8 mouse cellular contexts compared by ENCODE assay signal in the genomic region with DNA sequence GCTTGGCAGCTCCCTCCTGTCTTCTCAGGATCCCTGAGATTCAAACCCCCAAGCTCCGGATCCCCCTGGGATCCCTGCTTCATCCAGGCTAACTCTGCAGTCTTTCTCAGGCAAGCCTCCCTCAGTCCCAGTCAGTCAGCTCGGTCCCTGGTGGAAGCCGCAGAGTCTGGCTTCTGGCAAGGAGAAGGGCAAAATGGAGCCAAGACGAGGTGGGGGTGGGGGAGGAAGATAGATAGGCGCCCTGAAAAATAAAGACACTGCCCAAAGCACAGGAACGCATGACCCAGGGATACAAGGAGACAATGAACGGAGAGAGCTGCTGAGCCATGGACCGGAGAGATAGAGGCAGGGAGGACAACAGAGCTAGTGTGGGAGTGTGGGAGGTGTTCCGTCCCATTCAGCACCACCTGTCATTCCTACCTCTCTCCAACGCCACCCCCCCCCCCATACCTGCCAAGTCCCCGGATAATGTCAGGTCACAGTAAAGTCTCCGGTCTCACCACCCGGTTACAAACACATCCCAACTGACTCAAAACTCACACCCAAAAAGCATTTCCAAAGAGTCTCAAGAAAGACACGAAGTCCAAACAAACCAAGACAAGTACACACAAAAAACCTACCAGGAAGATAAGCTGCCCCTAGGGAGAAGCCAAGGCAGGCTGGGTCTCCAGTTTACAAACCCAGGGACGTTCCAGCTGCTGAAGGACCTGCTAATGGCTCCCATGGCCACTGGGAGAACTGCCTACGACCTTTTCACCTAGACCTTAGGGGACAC. TPM values are rescaled to one million over a fixed set of nuclear protein-coding genes. Genes with fewer than 3 reads are reported as not detected.
A peak's percentile ranks its signal among the peaks of the same experiment; 100 is the strongest.
DNase-seq lines count a peak whose midpoint lies in the region; ATAC-seq and TF ChIP-seq lines count a peak whose summit lies in the region.

No protein-coding gene starts in this region.

- intact Hi-C loops in gastrocnemius, postnatal 14 days (cut with DNase I; ENCODE audit: low total_unique reads): no loop called here

- ATAC-seq in forebrain, embryonic 15.5 days (replicated peaks): no peak
- no peak for ATAC-seq in intestine, postnatal 0 days
- ATAC-seq in midbrain, postnatal 0 days (ENCODE audit: low FRiP score): no peak

- peaks cover 80% of the 10 kb centered on the region for H3K4me1 ChIP-seq in forebrain, embryonic 15.5 days
- H3K4me1 ChIP-seq in intestine, postnatal 0 days (replicated peaks; ENCODE audit: control insufficient read depth, insufficient read depth, low read length): peaks cover 26% of the 10 kb centered on the region
- H3K4me1 ChIP-seq in midbrain, postnatal 0 days (ENCODE audit: insufficient read depth, low read length): peaks cover 28% of the 10 kb centered on the region; the same call in 1 of the 2 replicates

- H3K36me3 ChIP-seq in forebrain, embryonic 15.5 days: no peaks in the 10 kb centered on the region
- H3K36me3 ChIP-seq in intestine, postnatal 0 days (ENCODE audit: control insufficient read depth, insufficient read depth): no peaks in the 10 kb centered on the region
- H3K36me3 ChIP-seq in midbrain, postnatal 0 days (ENCODE audit: insufficient read depth, low read length): no peaks in the 10 kb centered on the region

- peak overlapping the region; percentile 89 for H3K4me2 ChIP-seq in forebrain, embryonic 15.5 days (replicated peaks)
- peak overlapping the region; percentile 91 for H3K4me2 ChIP-seq in intestine, postnatal 0 days (replicated peaks; ENCODE audit: low read depth)
- peak overlapping the region; percentile 80 for H3K4me2 ChIP-seq in midbrain, postnatal 0 days (ENCODE audit: low read depth, low read length, poor library complexity, severe bottlenecking)

- TF ChIP-seq CTCF in intestine, postnatal 0 days (IDR thresholded peaks at IDR 0.05; ENCODE audit: low read depth): no peak
- TF ChIP-seq CTCF in midbrain, postnatal 0 days (IDR thresholded peaks at IDR 0.05): no peak

- DNase-seq in adrenal gland, adult 2 months: peak; percentile 38
- DNase-seq in adrenal gland, postnatal 25 days: no peak
- peak; percentile 81 for DNase-seq in NIH3T3 (ENCODE audit: low read depth)
- peak; percentile 66 for DNase-seq in midbrain, postnatal 0 days (ENCODE audit: low spot score)
- no peak for DNase-seq in left cerebral cortex, adult 9 months (ENCODE audit: low spot score in 2 of 2)
- no peak for DNase-seq in gastrocnemius, postnatal 14 days

- under 1% methylated on average over 16 of the region's 16 CpGs for WGBS in forebrain, embryonic 15.5 days
- 2% methylated on average over 16 of the region's 16 CpGs for WGBS in intestine, postnatal 0 days
- WGBS in midbrain, postnatal 0 days: under 1% methylated on average over 16 of the region's 16 CpGs

- H3K27ac ChIP-seq in forebrain, embryonic 15.5 days (replicated peaks): peak overlapping the region; percentile 99
- H3K27ac ChIP-seq in intestine, postnatal 0 days (ENCODE audit: low read depth, low read length): peak overlapping the region; percentile 90
- H3K27ac ChIP-seq in midbrain, postnatal 0 days (ENCODE audit: low read depth, low read length): peak overlapping the region; percentile 98

- peak overlapping the region; percentile 84 for H3K9ac ChIP-seq in forebrain, embryonic 15.5 days (replicated peaks)
- peak overlapping the region; percentile 56 for H3K9ac ChIP-seq in intestine, postnatal 0 days (ENCODE audit: low read depth, low read length)
- H3K9ac ChIP-seq in midbrain, postnatal 0 days (replicated peaks; ENCODE audit: low read length, poor library complexity, severe bottlenecking): peak overlapping the region; percentile 91

- no peaks in the 10 kb centered on the region for H3K9me3 ChIP-seq in forebrain, embryonic 15.5 days
- no peaks in the 10 kb centered on the region for H3K9me3 ChIP-seq in intestine, postnatal 0 days (ENCODE audit: control insufficient read depth)
- H3K9me3 ChIP-seq in midbrain, postnatal 0 days (ENCODE audit: low read length): no peaks in the 10 kb centered on the region

- no peaks in the 10 kb centered on the region for H3K27me3 ChIP-seq in forebrain, embryonic 15.5 days
- no peaks in the 10 kb centered on the region for H3K27me3 ChIP-seq in intestine, postnatal 0 days (replicated peaks; ENCODE audit: control insufficient read depth, insufficient read depth, low read length)
- H3K27me3 ChIP-seq in midbrain, postnatal 0 days (ENCODE audit: insufficient read depth, low read length): no peaks in the 10 kb centered on the region

- H3K4me3 ChIP-seq in forebrain, embryonic 15.5 days: peak overlapping the region; percentile 67
- peak overlapping the region; percentile 59 for H3K4me3 ChIP-seq in intestine, postnatal 0 days (ENCODE audit: low read depth, low read length)
- H3K4me3 ChIP-seq in midbrain, postnatal 0 days (ENCODE audit: low read depth, low read length): peak overlapping the region; percentile 79

RNA-seq across cellular contexts. Expression of gene Ddr1, which starts 3.0 kb away (rescaled TPM):
- 10 to 100 TPM; 30.0 to 58.8 TPM for total RNA-seq in adrenal gland, adult 2 months (2021)
- 58.0 and 61.6 TPM in 2 replicates for polyA plus RNA-seq in adrenal gland, adult 2 months (2012; rRNA removed)
- total RNA-seq in adrenal gland, postnatal 25 days (2021): 41.7 and 54.6 TPM in 2 replicates
- polyA plus RNA-seq in forebrain, embryonic 15.5 days (2015; fragmentation: Nextera tagmentation; extraction: Ambion mirVana): 127 TPM in 2 replicates
- 27.8 and 30.0 TPM in 2 replicates for polyA plus RNA-seq in intestine, postnatal 0 days (2015; fragmentation: Nextera tagmentation; extraction: Ambion mirVana)
- total RNA-seq in midbrain, postnatal 0 days (2014; rRNA removed): 82.8 and 100 TPM in 2 replicates
- 48.5 and 49.3 TPM in 2 replicates for polyA plus RNA-seq in midbrain, postnatal 0 days (2015; fragmentation: Nextera tagmentation; extraction: Ambion mirVana)
- total RNA-seq in gastrocnemius, postnatal 14 days (2021): 10 to 100 TPM; 20.3 to 23.4 TPM

RNA-seq across cellular contexts. Expression of gene Gtf2h4, which starts 27.9 kb away (rescaled TPM):
- 10 to 100 TPM; 18.6 to 25.3 TPM for total RNA-seq in adrenal gland, adult 2 months (2021)
- polyA plus RNA-seq in adrenal gland, adult 2 months (2012; rRNA removed): 22.5 and 23.4 TPM in 2 replicates
- total RNA-seq in adrenal gland, postnatal 25 days (2021): 22.4 and 26.9 TPM in 2 replicates
- polyA plus RNA-seq in forebrain, embryonic 15.5 days (2015; fragmentation: Nextera tagmentation; extraction: Ambion mirVana): 36.1 and 37.8 TPM in 2 replicates
- 16.9 and 18.1 TPM in 2 replicates for polyA plus RNA-seq in intestine, postnatal 0 days (2015; fragmentation: Nextera tagmentation; extraction: Ambion mirVana)
- 20.6 and 27.7 TPM in 2 replicates for total RNA-seq in midbrain, postnatal 0 days (2014; rRNA removed)
- polyA plus RNA-seq in midbrain, postnatal 0 days (2015; fragmentation: Nextera tagmentation; extraction: Ambion mirVana): 17.8 and 18.4 TPM in 2 replicates
- 10 to 100 TPM; 16.1 to 19.4 TPM for total RNA-seq in gastrocnemius, postnatal 14 days (2021)

RNA-seq across cellular contexts. Expression of gene Vars2, which starts 34.0 kb away (rescaled TPM):
- total RNA-seq in adrenal gland, adult 2 months (2021): 10 to 100 TPM; 36.4 to 38.6 TPM
- 75.5 and 77.3 TPM in 2 replicates for polyA plus RNA-seq in adrenal gland, adult 2 months (2012; rRNA removed)
- total RNA-seq in adrenal gland, postnatal 25 days (2021): 41.5 and 65.4 TPM in 2 replicates
- polyA plus RNA-seq in forebrain, embryonic 15.5 days (2015; fragmentation: Nextera tagmentation; extraction: Ambion mirVana): 16.2 and 18.1 TPM in 2 replicates
- polyA plus RNA-seq in intestine, postnatal 0 days (2015; fragmentation: Nextera tagmentation; extraction: Ambion mirVana): 6.0 and 6.3 TPM in 2 replicates
- total RNA-seq in midbrain, postnatal 0 days (2014; rRNA removed): 43.0 and 49.2 TPM in 2 replicates
- polyA plus RNA-seq in midbrain, postnatal 0 days (2015; fragmentation: Nextera tagmentation; extraction: Ambion mirVana): 13.8 and 15.9 TPM in 2 replicates
- 10 to 100 TPM; 15.7 to 16.6 TPM for total RNA-seq in gastrocnemius, postnatal 14 days (2021)

RNA-seq across cellular contexts. Expression of gene Mucl3, which starts 57.9 kb away (rescaled TPM):
- total RNA-seq in adrenal gland, adult 2 months (2021): not detected
- polyA plus RNA-seq in adrenal gland, adult 2 months (2012; rRNA removed): 0.18 TPM in 1 of 2 replicates, not detected in the other
- not detected in 2 replicates for total RNA-seq in adrenal gland, postnatal 25 days (2021)
- not detected in 2 replicates for polyA plus RNA-seq in forebrain, embryonic 15.5 days (2015; fragmentation: Nextera tagmentation; extraction: Ambion mirVana)
- 2.8 and 16.7 TPM in 2 replicates for polyA plus RNA-seq in intestine, postnatal 0 days (2015; fragmentation: Nextera tagmentation; extraction: Ambion mirVana)
- 0.77 TPM in 1 of 2 replicates, not detected in the other for total RNA-seq in midbrain, postnatal 0 days (2014; rRNA removed)
- not detected in 2 replicates for polyA plus RNA-seq in midbrain, postnatal 0 days (2015; fragmentation: Nextera tagmentation; extraction: Ambion mirVana)
- total RNA-seq in gastrocnemius, postnatal 14 days (2021): not detected

Comparison
In these comparisons a context has a peak if more than half of its experiments do, and no peak if none do; other contexts are left out.
1. DNase-seq: peak in adrenal gland, adult 2 months (single experiment), NIH3T3 (single experiment) and midbrain, postnatal 0 days (single experiment); none in adrenal gland, postnatal 25 days (single experiment), left cerebral cortex, adult 9 months (0 of 2) and gastrocnemius, postnatal 14 days (single experiment).
2. Peak in every context shown above with its lines, with median percentiles within 50 percentile points of each other: H3K27ac ChIP-seq, H3K4me2 ChIP-seq, H3K4me3 ChIP-seq and H3K9ac ChIP-seq.